Mouse (Mus musculus) embryo, embryonic 10 days (tissue): ENCODE measurements around the gene Zfp692.
"Not testable (repeated sequence)": the region's sequence is repeated elsewhere in the genome, so short reads cannot be mapped to it uniquely, and the experiment has no call there.

Experiments used
- DNase-seq: peaks from one replicate; pipeline ENCODE4 v3.0.0-alpha.2; 2015; ENCODE audit warnings: low spot score

Zfp692 gene

DNA sequence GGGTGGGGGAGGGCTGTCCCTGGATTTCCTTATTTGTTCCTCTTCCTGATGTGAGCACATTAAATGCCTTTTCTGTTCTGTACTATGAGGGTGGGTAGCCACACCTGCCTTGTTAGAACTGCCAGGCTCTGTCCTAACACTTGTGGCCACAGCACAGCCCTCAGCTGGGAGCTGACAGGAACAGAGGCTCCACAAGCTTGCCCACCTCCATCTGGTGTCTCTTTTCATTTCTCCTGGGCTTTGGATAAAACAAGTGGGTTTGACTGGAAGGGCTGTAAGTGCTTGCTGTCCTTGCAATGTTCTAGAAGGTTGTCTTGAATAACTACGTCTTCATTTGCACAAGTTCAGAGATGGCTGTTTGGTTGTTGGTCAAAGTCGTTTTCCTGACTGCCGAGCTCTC, 48.1 kb downstream of the Zfp692 start:
- DNase-seq = no peak

GRCm38 (mm10) chr11:58357042-58357441, 50.2 kb downstream of the Zfp692 start:
- DNase-seq = no peak

DNA sequence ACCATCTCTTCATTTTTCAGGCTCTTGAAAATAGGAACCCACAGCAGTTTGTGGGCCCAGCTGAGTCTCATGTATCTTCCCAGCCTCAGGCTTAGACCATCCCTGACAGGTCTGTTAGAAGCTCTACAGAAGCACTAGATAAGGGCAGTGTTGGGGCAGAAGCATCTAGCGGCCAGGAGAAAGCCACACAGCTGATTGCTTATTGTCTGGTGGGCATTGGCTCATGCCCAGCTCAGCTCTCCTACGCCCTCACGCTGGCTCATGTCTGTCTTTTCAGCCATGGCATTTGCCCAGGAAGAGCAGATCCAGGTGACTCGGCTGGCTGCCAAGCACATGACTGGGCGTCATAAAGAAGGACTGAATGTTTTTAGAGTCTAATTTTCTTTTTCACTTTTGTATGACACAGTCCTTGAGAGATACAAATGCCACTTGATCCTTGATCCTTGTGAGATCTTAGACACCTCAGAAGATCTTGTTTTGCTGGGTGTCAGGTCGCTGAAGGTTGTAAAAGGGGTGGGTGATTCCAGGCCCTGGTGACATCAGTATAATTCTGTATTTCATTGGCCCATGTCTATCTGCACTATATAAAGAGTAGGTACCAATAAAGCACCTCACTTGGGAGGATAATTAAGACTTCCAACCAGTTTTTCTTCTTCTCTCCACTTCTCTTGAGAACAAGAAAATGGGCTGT, 51.1 kb downstream of the Zfp692 start:
- no peak for DNase-seq

DNA sequence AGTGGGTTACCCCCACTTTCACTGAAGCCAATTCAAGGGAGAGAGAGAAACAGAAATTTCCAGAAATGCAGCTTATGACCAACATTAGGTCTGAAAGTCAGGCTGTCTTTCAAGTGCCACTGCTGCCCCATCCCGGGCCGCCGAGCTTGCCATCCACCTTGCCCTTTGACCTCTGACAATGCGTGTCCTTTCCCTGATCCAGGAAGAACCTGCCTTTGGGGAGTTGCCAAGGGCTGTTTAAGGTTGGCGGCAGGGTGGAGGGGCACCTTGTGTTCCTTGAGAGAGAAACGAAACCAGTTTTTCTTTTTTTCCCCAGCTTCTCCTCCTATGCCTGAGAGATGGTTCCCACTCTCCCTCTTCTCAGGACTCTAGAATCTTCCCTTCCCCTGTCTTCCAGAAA, 55.7 kb downstream of the Zfp692 start:
- DNase-seq = not testable (repeated sequence)
